Mouse (Mus musculus): ENCODE results near the gene Cdc42. TPM values are rescaled to one million over a fixed set of nuclear protein-coding genes. Genes with fewer than 3 reads are reported as not detected.

Gene Cdc42
- polyA plus RNA-seq, 1 experiment from 2014 or later = 912 TPM

DNA sequence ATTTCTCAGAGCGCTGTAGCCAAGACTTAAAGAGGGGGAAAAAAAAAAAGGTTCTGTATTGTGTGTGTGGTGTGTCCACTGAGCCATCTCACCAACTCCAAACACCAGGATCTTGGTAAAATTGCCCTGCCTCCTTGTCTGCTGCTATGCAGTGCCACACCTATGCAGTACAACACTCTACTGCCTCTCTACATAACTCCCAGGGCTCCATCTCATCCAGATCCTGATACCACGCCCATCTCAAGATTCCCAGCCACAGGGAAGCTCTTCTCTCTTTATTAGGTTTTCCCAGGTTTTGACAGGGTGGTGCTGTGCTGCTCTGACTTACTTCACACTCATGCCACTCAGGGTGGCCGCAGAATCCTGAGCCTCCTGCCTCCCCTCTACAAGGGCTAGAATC lies 3.5 kb upstream of the Cdc42 start:
- no peak overlapping the region for H3K9ac ChIP-seq (replicated peaks; ENCODE audit: low read depth, low read length)
- ATAC-seq = no peak
- WGBS = 73% methylated on average over 3 of the region's 3 CpGs
- no peaks in the 10 kb centered on the region for H3K27me3 ChIP-seq (replicated peaks; ENCODE audit: control insufficient read depth, insufficient read depth, low read length)
- H3K4me2 ChIP-seq (ENCODE audit: low read length) = no peak overlapping the region
- no peaks in the 10 kb centered on the region for H3K9me3 ChIP-seq (ENCODE audit: control insufficient read depth, low read length)
- H3K4me1 ChIP-seq (replicated peaks; ENCODE audit: control insufficient read depth, insufficient read depth, low read length) = peaks cover 5% of the 10 kb centered on the region
- no peaks in the 10 kb centered on the region for H3K36me3 ChIP-seq (ENCODE audit: control insufficient read depth, insufficient read depth)
- no peak overlapping the region for H3K4me3 ChIP-seq (replicated peaks; ENCODE audit: low read length)
- no peak overlapping the region for H3K27ac ChIP-seq (ENCODE audit: low read length)

DNA sequence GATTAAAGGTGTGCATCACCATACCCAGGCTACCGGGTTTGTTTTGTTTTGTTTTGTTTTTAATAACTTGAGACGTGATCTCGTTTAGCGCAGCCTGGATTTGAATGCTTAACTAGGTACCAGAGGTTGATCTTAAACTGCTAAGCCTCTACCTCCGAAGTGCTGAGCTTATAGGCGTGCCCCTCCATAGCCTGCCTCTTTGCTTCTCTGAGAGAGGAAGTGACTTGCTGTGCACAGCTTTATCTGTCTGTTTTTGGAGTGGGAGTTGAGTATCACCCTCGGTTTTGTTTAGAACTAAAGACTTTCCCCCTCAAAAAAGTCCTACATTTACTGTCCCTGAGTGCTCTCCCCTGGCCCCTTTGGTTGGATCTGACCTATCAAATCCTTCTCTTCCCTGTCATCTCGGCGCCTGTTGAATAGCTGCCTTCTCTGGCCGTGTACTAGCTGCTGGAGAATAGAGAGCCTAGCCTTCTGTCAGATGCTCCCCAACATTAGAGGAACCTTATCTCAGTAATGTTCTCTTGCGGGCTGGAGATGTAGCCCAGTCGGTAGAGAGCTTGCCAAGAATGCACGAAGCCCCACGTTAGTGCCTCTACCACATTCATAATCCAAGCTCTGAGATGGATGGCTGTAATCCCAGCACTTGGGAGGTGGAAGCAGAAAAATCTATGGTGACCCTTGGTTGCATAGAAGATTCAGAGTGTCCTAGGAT lies 927 bp upstream of the Cdc42 start:
- Histone ChIP-seq H3K27me3 (replicated peaks; ENCODE audit: control insufficient read depth, insufficient read depth, low read length) (no peaks in the 10 kb centered on the region), H3K27ac (ENCODE audit: low read length) (no peak overlapping the region), H3K9me3 (ENCODE audit: control insufficient read depth, low read length) (no peaks in the 10 kb centered on the region), H3K4me1 (replicated peaks; ENCODE audit: control insufficient read depth, insufficient read depth, low read length) (peaks cover 24% of the 10 kb centered on the region), H3K4me3 (replicated peaks; ENCODE audit: low read length) (no peak overlapping the region), H3K4me2 (ENCODE audit: low read length) (no peak overlapping the region), H3K9ac (replicated peaks; ENCODE audit: low read depth, low read length) (no peak overlapping the region), H3K36me3 (ENCODE audit: control insufficient read depth, insufficient read depth) (no peaks in the 10 kb centered on the region)
- 58% methylated on average over 14 of the region's 14 CpGs for WGBS
- ATAC-seq = no peak

DNA sequence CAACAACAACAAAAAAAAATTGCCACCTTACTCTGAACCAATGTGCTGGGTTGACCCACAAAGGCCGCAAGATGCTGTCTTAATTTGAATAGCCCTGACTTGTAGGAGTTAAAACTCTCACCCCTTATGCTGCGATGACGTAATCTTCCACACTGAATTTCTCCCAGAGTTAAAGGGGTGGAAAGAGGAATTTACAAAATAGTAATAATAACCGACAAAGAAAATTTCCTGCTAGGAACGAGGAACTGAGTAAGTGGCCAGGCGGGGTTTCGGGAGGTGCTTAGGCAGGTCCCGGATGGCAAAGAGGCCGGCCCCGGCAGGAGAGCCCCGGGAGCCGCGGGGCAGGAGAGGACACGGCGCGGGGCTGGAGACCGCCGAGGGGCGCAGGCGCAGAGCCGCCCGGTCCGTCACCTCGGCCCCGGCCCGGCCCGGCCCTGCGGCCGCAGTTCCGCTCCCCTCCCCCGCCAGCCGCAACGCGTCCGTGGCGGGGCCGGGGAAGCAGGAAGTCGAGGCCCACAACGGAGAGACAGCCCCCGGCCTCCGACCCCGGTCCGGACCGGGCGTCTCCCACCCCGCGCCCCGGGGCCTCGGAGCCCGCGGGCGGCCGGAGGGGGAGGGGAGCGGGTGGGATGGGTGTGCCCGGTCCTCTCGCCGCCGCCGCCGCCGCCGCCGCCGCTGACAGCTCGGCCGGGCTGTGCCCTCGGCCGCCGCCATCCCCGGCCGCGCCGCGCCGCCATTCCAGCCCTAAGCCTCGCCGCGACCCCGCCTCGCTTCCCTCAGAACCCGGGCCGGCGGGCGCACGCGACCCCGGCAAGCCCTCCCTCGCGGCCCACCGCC lies 628 bp downstream of the Cdc42 start:
- Histone ChIP-seq H3K9ac (replicated peaks; ENCODE audit: low read depth, low read length) (peak overlapping the region; percentile 99), H3K4me2 (ENCODE audit: low read length) (peak overlapping the region; percentile 73), H3K27me3 (replicated peaks; ENCODE audit: control insufficient read depth, insufficient read depth, low read length) (no peaks in the 10 kb centered on the region), H3K27ac (ENCODE audit: low read length) (peak overlapping the region; percentile 97), H3K4me1 (replicated peaks; ENCODE audit: control insufficient read depth, insufficient read depth, low read length) (peaks cover 33% of the 10 kb centered on the region), H3K4me3 (replicated peaks; ENCODE audit: low read length) (peak overlapping the region; percentile 86), H3K9me3 (ENCODE audit: control insufficient read depth, low read length) (no peaks in the 10 kb centered on the region), H3K36me3 (ENCODE audit: control insufficient read depth, insufficient read depth) (no peaks in the 10 kb centered on the region)
- WGBS = under 1% methylated on average over 60 of the region's 90 CpGs
- peak; percentile 61 for ATAC-seq

DNA sequence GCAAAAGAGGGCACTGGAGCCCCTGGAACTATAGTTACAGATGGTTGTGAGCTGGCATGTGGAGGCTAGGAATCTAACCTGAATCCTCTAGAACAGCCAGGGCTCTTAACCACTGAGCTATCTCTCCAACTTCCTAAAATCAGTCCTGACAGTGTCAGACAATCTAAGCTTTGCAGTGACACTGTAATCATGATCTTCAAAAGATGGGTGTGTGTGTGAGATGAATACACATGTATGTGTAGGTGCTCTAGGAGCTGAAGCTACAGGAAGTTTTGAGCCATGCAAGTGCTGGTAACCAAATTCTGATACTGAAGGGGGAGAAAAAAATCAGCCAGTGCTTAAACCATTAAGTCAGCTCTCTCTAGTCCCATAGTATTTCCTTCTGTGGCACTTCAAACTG lies 6.9 kb downstream of the Cdc42 start:
- Histone ChIP-seq H3K27ac (ENCODE audit: low read length) (no peak overlapping the region), H3K4me3 (replicated peaks; ENCODE audit: low read length) (no peak overlapping the region), H3K4me2 (ENCODE audit: low read length) (no peak overlapping the region), H3K4me1 (replicated peaks; ENCODE audit: control insufficient read depth, insufficient read depth, low read length) (peaks cover 25% of the 10 kb centered on the region), H3K36me3 (ENCODE audit: control insufficient read depth, insufficient read depth) (no peaks in the 10 kb centered on the region), H3K9me3 (ENCODE audit: control insufficient read depth, low read length) (no peaks in the 10 kb centered on the region), H3K9ac (replicated peaks; ENCODE audit: low read depth, low read length) (no peak overlapping the region), H3K27me3 (replicated peaks; ENCODE audit: control insufficient read depth, insufficient read depth, low read length) (no peaks in the 10 kb centered on the region)
- ATAC-seq = no peak

DNA sequence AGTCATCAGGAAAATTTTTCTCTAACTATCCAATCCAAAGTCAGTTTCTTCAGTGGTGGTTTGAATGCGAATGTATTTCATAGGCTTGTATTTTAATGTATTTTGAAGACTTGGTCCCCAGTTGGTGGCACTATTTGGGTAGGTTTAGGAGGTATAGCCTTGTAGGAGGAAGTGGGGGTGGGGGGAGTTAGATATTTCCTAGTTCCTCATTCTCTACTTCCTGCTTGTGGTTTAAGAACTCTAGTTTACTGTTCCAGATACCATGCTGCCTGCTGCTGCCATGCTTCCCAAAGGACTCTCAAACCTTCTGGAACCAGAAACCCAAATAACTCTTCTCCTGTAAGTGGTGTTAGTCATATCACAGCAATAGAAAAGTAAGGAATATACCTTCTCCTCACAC lies 11.7 kb downstream of the Cdc42 start:
- H3K4me2 ChIP-seq (ENCODE audit: low read length) = no peak overlapping the region
- no peak overlapping the region for H3K4me3 ChIP-seq (replicated peaks; ENCODE audit: low read length)
- H3K9ac ChIP-seq (replicated peaks; ENCODE audit: low read depth, low read length) = no peak overlapping the region
- no peaks in the 10 kb centered on the region for H3K27me3 ChIP-seq (replicated peaks; ENCODE audit: control insufficient read depth, insufficient read depth, low read length)
- no peaks in the 10 kb centered on the region for H3K9me3 ChIP-seq (ENCODE audit: control insufficient read depth, low read length)
- WGBS = 100% methylated on average over 1 of the region's 1 CpGs
- no peak for ATAC-seq
- H3K36me3 ChIP-seq (ENCODE audit: control insufficient read depth, insufficient read depth) = no peaks in the 10 kb centered on the region
- no peak overlapping the region for H3K27ac ChIP-seq (ENCODE audit: low read length)
- no peaks in the 10 kb centered on the region for H3K4me1 ChIP-seq (replicated peaks; ENCODE audit: control insufficient read depth, insufficient read depth, low read length)

DNA sequence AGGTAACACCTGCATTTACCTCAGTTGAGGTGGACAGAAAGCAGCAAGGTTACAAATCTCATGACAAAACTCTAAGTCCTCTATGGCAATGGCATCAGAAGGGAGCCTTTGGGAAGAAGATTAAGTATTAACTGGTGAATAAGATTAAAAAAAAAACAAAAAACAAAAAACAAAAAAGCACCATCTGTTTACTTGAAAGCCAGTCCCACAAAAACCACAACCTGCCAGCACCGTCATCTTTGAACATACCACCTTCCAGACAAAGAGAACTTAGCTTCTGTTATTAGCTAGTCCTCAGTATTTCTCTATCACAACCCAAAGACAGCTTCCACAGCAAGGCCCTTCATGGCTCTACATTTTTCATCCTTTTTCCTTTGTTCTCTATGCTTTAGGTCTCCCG lies 12.4 kb downstream of the Cdc42 start:
- H3K4me1 ChIP-seq (replicated peaks; ENCODE audit: control insufficient read depth, insufficient read depth, low read length) = no peaks in the 10 kb centered on the region
- no peak overlapping the region for H3K27ac ChIP-seq (ENCODE audit: low read length)
- no peaks in the 10 kb centered on the region for H3K36me3 ChIP-seq (ENCODE audit: control insufficient read depth, insufficient read depth)
- no peak overlapping the region for H3K4me3 ChIP-seq (replicated peaks; ENCODE audit: low read length)
- H3K9ac ChIP-seq (replicated peaks; ENCODE audit: low read depth, low read length) = no peak overlapping the region
- H3K27me3 ChIP-seq (replicated peaks; ENCODE audit: control insufficient read depth, insufficient read depth, low read length) = no peaks in the 10 kb centered on the region
- WGBS = 73% methylated on average over 2 of the region's 2 CpGs
- H3K9me3 ChIP-seq (ENCODE audit: control insufficient read depth, low read length) = no peaks in the 10 kb centered on the region
- ATAC-seq = no peak
- H3K4me2 ChIP-seq (ENCODE audit: low read length) = no peak overlapping the region

DNA sequence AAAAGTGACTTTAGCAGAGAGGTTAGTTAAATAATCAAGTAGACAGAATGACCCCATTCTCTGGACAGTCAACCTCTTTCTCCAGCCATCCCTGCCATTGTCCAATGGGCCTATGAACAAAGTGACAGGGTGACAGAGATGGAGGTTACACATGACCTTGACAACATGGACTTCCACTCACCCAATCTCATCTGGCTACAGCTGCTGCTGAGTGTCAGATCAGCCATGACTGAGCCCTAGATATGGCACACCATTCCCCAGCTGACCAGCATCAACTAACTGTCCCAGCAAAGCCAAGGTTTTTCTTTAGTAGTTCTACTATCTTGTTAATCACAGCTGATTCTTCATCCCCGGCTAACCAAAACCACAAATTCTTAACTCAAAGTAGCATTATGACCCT lies 14.7 kb downstream of the Cdc42 start:
- no peaks in the 10 kb centered on the region for H3K27me3 ChIP-seq (replicated peaks; ENCODE audit: control insufficient read depth, insufficient read depth, low read length)
- no peaks in the 10 kb centered on the region for H3K9me3 ChIP-seq (ENCODE audit: control insufficient read depth, low read length)
- ATAC-seq = no peak
- H3K4me2 ChIP-seq (ENCODE audit: low read length) = no peak overlapping the region
- no peaks in the 10 kb centered on the region for H3K36me3 ChIP-seq (ENCODE audit: control insufficient read depth, insufficient read depth)
- H3K9ac ChIP-seq (replicated peaks; ENCODE audit: low read depth, low read length) = no peak overlapping the region
- 94% methylated on average over 1 of the region's 1 CpGs for WGBS
- peaks cover 1% of the 10 kb centered on the region; the same call in 1 of the 2 replicates for H3K4me1 ChIP-seq (replicated peaks; ENCODE audit: control insufficient read depth, insufficient read depth, low read length)
- no peak overlapping the region for H3K4me3 ChIP-seq (replicated peaks; ENCODE audit: low read length)
- no peak overlapping the region for H3K27ac ChIP-seq (ENCODE audit: low read length)

DNA sequence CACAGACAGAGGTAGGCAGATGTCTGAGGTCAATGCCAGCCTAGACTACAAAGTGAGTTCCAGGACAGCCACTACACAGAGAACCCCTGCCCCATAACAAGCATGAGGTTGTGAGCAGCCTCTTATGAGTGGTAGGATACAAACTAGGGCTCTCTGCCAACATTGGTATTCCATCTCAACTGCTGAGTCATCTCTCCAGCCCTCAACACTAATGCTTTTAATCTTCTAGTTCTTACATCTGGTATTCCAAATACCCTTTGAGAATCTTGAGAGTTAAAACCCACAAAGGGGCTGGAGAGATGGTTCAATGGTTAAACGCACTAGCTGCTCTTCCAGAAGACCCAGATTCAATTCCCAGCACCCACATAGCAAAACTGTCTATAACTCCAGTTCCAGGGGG lies 18.1 kb downstream of the Cdc42 start:
- no peak overlapping the region for H3K4me3 ChIP-seq (replicated peaks; ENCODE audit: low read length)
- ATAC-seq = no peak
- H3K9ac ChIP-seq (replicated peaks; ENCODE audit: low read depth, low read length) = no peak overlapping the region
- H3K9me3 ChIP-seq (ENCODE audit: control insufficient read depth, low read length) = no peaks in the 10 kb centered on the region
- H3K27ac ChIP-seq (ENCODE audit: low read length) = no peak overlapping the region
- H3K36me3 ChIP-seq (ENCODE audit: control insufficient read depth, insufficient read depth) = 0 out of 2 replicates have a peak, but pooled peaks cover 4% of the 10 kb centered on the region
- no peak overlapping the region for H3K4me2 ChIP-seq (ENCODE audit: low read length)
- 92% methylated on average over 1 of the region's 1 CpGs for WGBS
- H3K4me1 ChIP-seq (replicated peaks; ENCODE audit: control insufficient read depth, insufficient read depth, low read length) = peaks cover 2% of the 10 kb centered on the region; the same call in 1 of the 2 replicates
- H3K27me3 ChIP-seq (replicated peaks; ENCODE audit: control insufficient read depth, insufficient read depth, low read length) = no peaks in the 10 kb centered on the region

DNA sequence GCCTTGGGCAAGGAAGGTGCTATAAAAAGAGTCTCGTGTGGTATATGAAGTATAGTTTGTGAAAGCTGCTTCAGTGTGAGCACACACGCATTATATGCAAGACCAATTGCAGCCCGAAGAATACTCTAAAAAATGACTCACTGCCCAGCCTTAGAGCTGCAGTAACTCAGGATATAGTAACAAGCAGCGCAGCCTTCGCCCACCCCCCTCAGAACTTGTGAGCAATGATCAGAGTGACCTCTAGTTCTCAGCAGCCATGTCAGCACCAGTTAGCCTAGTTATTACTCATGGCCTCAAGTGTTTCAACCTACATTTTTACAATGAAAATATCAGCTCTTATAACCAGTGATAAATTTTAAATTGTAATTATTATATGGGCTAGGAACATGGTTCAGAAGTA lies 21.1 kb downstream of the Cdc42 start:
- WGBS = 94% methylated on average over 5 of the region's 5 CpGs

More for the DNA sequence above, 21.1 kb downstream of the Cdc42 start:
- no peak overlapping the region for H3K9ac ChIP-seq (replicated peaks; ENCODE audit: low read depth, low read length)
- H3K4me1 ChIP-seq (replicated peaks; ENCODE audit: control insufficient read depth, insufficient read depth, low read length) = peaks cover 2% of the 10 kb centered on the region; the same call in 1 of the 2 replicates
- H3K27ac ChIP-seq (ENCODE audit: low read length) = no peak overlapping the region
- no peak overlapping the region for H3K4me2 ChIP-seq (ENCODE audit: low read length)
- no peaks in the 10 kb centered on the region for H3K9me3 ChIP-seq (ENCODE audit: control insufficient read depth, low read length)
- no peaks in the 10 kb centered on the region for H3K27me3 ChIP-seq (replicated peaks; ENCODE audit: control insufficient read depth, insufficient read depth, low read length)
- no peak for ATAC-seq
- H3K36me3 ChIP-seq (ENCODE audit: control insufficient read depth, insufficient read depth) = peaks cover 13% of the 10 kb centered on the region
- no peak overlapping the region for H3K4me3 ChIP-seq (replicated peaks; ENCODE audit: low read length)

Data from forebrain, embryonic 16.5 days (tissue).